Mouse (Mus musculus) brain, embryonic 14.5 days (tissue): ENCODE data around the gene B830017H08Rik.

ENCODE experiments used
- CTCF ChIP-seq: fragments of 200-500 bp; IDR thresholded peaks from 2 replicates; pipeline ENCODE4 v1.5.1; 2012; ENCODE audit warnings: inconsistent platforms, mild to moderate bottlenecking, moderate library complexity, borderline replicate concordance; ENCODE audit not compliant: insufficient read depth, insufficient read length; ENCODE audit errors: extremely low read depth
- POLR2A ChIP-seq: fragments of 200-500 bp; IDR thresholded peaks from 2 replicates; pipeline ENCODE4 v1.6.1; 2012; ENCODE audit warnings: mild to moderate bottlenecking, inconsistent platforms, borderline replicate concordance; ENCODE audit not compliant: poor library complexity, insufficient read depth, insufficient read length, severe bottlenecking; ENCODE audit errors: extremely low read depth

DNA sequence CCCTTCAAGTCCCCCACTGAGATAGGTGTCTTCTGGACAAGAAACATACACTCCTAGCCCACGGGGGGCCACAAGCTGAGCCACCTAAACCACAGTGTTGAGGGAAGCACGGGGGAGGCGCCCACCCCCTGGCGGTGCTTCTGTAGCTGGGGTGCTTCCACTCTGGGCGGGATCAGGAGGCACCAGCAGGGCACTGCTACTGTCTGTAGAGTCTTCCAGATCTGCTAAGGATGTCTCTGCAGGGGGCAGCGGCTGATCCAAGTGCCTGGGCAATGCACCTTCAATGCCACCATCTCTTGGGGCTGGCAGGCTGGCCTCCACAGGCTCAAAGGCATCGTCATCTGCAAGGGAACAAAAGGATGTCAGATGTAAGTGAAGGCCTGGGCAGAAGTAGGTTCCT lies 9.5 kb downstream of the B830017H08Rik start:
- no peak for TF ChIP-seq CTCF
- TF ChIP-seq POLR2A: no peak
